11 mouse cellular contexts compared by ENCODE assay signal in the genomic region with DNA sequence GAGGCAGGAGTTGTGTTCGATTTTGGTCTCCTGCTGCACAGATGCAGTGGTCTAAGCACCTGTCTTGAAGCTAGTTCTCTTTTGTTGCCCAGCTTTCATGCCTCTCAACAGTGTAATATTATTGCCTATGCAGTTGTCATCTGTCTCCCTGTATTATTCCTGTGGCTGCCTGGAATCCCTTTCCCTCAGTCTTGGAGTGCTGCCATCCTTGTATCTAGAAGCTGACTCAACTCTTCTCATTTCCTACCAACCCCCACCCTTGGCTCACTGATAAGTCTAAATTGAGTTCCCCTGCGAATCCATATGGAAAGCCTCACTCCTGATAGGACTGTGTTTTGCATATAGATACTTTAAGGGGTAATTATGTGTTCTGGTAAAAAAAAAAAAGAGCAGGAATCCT.
A peak's percentile ranks its signal among the peaks of the same experiment; 100 is the strongest.
DNase-seq lines count a peak whose midpoint lies in the region; ATAC-seq and TF ChIP-seq lines count a peak whose summit lies in the region.
"Had no signal": no experiment of that assay in that cellular context is flagged by ENCODE, and none has a peak within 500 bp of the region (broad histone marks: within the 10 kb centered on the region; RNA-seq: fewer than 3 reads in every experiment).

No protein-coding gene starts in this region.

- peak; percentile 82 for DNase-seq in heart, adult 11 months
- DNase-seq in heart, adult 2 months: no peak
- DNase-seq in layer of hippocampus, adult 18-20 months (ENCODE audit: low spot score in 2 of 2): peak; percentile 52 to 73
- no peak for DNase-seq in layer of hippocampus, postnatal 25 days (ENCODE audit: extremely low spot score in 1 of 2, low spot score in 1 of 2)
- peak; percentile 55 for DNase-seq in Muller cell, postnatal 12 days (ENCODE audit: inconsistent ontology term)
- peak; percentile 40 to 45 for DNase-seq in layer of hippocampus, adult 8-10 months (ENCODE audit: low spot score in 2 of 2)
- DNase-seq: cerebellum, adult 11 months; liver had no signal

- no peak for ATAC-seq in megakaryocyte progenitor cell, adult 5-6 weeks (replicated peaks; ENCODE audit: poor library complexity)

- no peak overlapping the region for H3K4me3 ChIP-seq in heart, adult 2 months
- H3K4me3 ChIP-seq: embryonic facial prominence, embryonic 12.5 days; neural tube, embryonic 12.5 days had no signal

- 18% methylated on average over 2 of the region's 2 CpGs for WGBS in heart, adult 2 months

- no peak overlapping the region for H3K27ac ChIP-seq in heart, adult 2 months
- H3K27ac ChIP-seq: embryonic facial prominence, embryonic 12.5 days; neural tube, embryonic 12.5 days had no signal

- H3K27me3 ChIP-seq in heart, adult 2 months (ENCODE audit: control insufficient read depth, insufficient read depth, low read length): no peaks in the 10 kb centered on the region
- H3K27me3 ChIP-seq: embryonic facial prominence, embryonic 12.5 days; neural tube, embryonic 12.5 days had no signal

- no peak for TF ChIP-seq EP300 in heart, adult 2 months (IDR thresholded peaks at IDR 0.05; ENCODE audit: insufficient read depth, low read depth, low read length)

- TF ChIP-seq POLR2A in heart, adult 2 months (IDR thresholded peaks at IDR 0.05; ENCODE audit: insufficient read depth, low read depth, low read length): no peak

- no peaks in the 10 kb centered on the region for H3K36me3 ChIP-seq in heart, adult 2 months (ENCODE audit: control insufficient read depth, insufficient read depth, low read length)
- H3K36me3 ChIP-seq: embryonic facial prominence, embryonic 12.5 days; neural tube, embryonic 12.5 days had no signal

- no peak overlapping the region for H3K9ac ChIP-seq in heart, adult 2 months (ENCODE audit: low read depth, low read length)
- H3K9ac ChIP-seq: embryonic facial prominence, embryonic 12.5 days; neural tube, embryonic 12.5 days had no signal

- no peaks in the 10 kb centered on the region for H3K4me1 ChIP-seq in heart, adult 2 months (ENCODE audit: control insufficient read depth, insufficient read depth, low read length)
- H3K4me1 ChIP-seq: neural tube, embryonic 12.5 days had no signal

- intact Hi-C loops in heart, adult 2 months (cut with DNase I): no loop called here

- no peak for TF ChIP-seq CTCF in heart, adult 2 months (IDR thresholded peaks at IDR 0.05)

- H3K79me2 ChIP-seq in heart, adult 2 months (replicated peaks; ENCODE audit: control insufficient read depth, insufficient read depth, low read length): no peaks in the 10 kb centered on the region

Comparison
In these comparisons a context has a peak if more than half of its experiments do, and no peak if none do; other contexts are left out.
1. DNase-seq: peak in heart, adult 11 months (single experiment), layer of hippocampus, adult 18-20 months (2 of 2), Muller cell, postnatal 12 days (single experiment) and layer of hippocampus, adult 8-10 months (2 of 2); none in heart, adult 2 months (0 of 2) and layer of hippocampus, postnatal 25 days (0 of 2).